Mouse (Mus musculus): ENCODE results near the gene Parg.
"Not testable (repeated sequence)": the region's sequence is repeated elsewhere in the genome, so short reads cannot be mapped to it uniquely, and the experiment has no call there.

Parg gene

DNA sequence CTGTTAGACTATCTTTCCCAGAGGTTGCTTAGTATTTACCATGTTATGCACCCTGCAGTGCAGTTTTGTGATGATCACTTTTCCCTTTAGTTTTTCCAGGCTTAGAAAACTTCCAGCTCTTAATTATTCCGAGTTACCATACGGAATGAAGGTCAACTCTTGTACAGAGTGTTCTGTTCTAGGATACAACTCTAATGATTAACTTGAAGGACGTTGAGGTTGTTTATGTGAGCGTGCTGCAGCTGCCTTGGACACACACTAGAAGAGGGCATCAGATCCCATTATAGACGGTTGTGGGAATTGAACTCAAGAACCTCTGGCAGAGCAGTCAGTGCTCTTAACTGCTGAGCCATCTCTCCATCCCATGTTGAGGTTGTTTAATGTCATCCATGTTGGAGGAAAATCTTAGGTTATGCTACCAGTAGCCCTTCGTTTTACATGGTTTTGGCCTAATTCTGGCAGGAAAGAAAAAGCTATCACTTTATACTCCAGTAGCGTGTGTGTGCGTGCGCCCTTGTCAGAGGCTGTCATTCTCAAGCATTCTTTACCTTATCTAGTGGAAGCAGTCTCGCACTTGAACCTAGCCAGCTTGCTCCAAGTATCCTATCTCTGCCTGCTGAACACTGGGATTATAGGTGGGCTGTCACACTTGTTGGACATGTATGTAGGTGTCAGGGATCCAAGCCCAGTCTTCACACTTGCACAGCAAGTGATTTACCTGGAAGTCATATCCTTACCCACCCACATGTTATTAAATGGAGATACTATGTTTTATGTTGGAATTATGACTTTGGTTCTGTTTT is 22.2 kb upstream of the Parg start:
- DNase-seq: no peak

DNA sequence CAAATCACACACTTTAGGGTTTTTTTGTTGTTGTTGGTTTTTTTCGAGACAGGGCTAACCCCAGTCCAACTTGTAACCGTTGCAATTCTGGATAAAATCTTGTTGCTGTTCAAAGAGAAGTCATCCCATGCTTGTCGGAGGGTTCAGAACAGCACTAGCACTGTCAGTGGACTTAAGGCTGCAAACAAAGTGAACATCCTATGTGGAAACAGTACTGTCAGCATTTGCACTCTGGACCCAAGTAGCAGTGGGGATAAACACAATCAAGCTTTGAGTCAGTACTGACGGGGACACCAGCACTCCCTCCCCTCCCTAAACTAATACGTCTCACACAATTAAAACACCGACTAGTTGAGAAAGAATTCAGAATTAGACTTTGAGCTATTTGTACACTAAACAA is 20.9 kb upstream of the Parg start:
- no peak for DNase-seq

DNA sequence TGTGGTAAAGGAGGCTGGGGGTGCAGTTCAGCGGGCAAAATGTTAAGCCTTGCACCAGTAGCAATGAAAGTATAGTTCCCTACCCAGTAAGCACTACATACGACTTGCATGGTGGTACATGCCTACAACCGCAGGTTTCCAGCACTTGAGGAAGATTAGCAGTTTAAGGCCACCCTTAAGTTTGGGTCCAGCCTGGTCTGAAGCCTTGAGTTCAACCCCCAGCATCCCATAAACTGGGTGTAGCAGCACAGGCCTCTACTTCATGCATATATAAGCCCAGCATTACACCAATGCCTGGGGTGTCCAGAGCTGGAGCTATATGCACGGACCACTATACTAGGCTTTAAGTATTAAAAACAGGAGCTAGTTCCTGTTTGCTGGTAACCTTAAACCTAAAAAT is 17.9 kb upstream of the Parg start:
- DNase-seq: no peak

DNA sequence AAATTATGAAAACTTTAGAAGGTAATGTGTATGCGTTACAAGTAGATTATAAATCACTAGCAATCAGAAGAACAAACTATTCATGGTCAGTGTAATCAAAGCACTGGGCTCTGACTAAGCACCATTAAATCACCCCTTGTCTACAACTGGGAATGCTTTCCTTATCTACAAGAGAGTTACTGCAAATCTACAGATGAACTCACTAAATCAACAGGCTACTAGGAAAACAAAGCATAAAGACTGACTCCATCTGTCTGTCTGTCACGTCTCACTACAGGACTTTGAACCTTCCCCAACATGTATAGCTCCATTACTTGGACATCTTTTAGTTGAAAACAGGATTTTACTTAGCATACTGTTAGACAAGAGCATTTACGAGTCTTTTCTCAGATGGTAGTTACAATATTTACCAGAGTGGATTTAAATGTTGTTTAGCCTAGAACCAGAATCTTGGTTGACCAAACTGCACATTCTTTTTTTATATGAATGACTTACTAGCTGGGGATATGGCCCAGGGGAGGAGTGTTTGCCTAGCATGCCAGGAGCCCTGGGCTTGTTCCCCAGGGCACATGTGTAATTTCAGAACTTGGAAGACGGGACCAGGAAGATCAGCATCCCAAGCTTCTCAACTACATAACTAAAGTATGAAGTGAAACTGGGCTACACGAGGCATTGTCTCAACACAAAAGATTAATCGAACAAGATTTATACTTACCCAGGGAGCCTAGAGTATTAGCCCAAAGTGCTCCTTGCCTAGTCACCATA is 10.9 kb upstream of the Parg start:
- no peak for DNase-seq

DNA sequence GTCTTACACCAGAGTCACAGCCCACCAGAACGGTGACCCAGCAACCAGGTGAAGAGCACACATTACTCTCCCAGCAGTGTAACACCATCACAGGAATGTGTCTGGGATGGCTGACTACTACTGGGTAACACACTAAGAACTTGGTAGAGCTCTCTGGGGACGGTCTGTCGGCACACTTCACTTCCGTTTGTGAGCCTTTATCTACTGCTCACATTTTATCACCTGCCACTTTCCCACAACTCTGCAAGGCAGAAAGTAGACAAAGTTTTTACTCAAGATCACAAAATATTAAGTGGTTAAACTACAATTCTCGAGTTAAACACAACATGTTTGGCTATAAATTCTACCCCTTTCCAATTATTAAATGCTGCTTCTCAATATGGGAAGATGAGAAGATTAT is 9.8 kb upstream of the Parg start:
- DNase-seq: no peak

DNA sequence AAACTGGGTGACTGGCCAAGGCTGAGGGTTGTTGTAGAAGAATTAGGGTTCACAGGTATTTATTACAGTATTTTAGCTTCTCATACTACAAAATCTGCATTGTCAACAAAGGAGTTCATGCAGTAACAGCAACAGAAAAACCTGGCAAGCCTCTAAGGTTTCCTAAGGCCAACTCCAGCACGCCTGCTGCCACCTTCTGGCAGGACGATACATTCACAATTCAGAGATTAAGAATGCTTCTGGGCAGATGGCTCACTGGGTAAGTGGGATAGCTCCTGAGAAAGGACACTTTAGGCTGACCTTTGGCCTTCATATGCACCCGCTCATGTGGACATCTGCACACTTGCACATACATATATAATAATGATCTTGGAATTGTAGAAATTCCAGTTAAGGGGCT is 9.3 kb upstream of the Parg start:
- peak; percentile 22 for DNase-seq

DNA sequence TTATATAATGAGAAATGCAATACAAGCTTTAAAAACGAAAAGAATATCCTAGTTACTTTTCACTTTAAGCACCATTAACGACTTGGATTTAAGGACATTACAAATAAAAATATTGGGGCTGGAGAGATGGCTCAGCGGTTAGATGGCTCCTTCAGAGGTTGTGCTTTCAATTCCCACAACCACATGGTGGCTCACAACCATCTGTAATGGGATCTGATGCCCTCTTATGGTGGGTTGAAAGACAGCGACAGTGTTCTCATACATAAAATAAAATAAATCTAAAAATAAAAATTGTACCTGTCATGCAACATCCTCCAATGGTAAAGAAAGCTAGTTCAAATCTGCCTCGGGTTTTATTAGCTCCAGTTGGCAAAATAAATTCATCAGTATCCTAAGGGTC is 8.2 kb upstream of the Parg start:
- DNase-seq: not testable (repeated sequence)

DNA sequence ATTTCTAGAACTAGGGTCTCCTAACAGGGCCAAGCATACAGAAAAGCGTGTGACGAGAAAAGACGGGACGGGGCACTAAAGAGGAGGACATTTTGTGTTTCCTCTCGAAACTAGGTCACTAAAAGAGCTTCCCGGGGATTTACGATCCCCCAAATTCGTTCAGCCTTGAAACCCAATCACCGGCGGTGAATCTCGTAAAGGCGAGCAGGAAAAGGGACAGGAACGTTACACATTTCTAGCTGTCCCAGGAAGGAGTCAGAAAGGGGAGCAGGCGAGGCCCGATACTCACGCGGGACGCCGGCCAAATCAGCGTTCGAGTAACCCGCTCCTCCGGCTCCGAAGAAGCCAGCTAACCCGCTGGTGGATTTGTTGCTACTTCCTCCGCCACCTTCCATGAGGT is 395 bp upstream of the Parg start:
- DNase-seq: no peak

DNA sequence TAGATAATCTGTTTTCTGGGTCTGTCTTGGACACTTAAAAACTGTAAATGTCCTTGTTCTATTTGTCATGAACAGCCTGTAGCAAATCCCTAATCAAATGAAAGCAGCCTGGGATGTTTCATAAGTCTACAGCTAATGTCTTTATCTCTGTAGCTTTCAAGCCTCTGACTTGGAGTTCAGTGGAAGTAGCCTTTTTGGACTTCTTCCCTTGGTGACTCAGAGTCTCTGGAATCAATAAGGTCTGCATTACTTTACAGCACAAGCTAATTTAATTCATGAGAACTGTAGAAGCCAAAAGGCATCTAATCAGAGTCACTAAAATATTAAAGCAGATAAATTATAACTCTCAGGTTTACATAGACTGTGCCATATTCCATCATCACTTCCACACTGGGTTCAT is 24.9 kb downstream of the Parg start:
- no peak for DNase-seq

DNA sequence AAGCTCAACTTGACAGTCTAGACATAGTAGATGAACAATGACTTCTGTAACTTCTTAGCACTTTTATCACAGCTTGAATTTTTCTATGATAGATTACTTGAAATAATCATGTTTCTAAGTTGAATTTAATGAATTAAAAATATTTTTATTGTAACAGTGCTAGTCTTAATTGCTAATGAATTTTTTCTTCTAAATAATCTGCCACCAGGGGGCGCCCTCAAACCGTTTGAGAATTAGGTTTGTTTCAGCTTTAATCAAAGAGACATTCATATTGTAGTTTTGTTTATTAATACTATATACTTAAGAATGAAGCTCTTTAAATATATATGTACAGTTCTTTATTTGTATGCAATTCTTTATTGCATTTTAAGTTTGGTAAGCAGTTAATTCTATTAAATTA is 27.2 kb downstream of the Parg start:
- peak; percentile 66 for DNase-seq

DNA sequence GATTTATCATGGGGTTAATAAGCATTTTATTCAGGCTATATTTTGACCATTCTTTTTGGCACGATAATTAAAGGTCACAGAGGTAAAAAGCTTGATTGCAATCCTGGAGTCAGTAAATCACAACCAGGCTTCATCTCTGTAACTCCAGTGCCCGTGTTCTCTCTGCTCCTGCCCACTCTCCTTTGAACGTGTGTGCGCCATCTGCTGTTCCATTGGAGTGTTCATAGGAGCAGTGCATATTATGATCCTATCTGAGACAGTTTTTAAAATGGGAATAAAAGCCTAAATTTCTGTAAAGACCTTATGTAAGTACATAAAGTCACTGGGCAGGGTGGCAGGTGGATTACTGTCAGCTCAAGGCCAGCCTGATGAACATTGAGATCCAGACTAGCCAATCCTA is 40.7 kb downstream of the Parg start:
- peak; percentile 14 for DNase-seq

DNA sequence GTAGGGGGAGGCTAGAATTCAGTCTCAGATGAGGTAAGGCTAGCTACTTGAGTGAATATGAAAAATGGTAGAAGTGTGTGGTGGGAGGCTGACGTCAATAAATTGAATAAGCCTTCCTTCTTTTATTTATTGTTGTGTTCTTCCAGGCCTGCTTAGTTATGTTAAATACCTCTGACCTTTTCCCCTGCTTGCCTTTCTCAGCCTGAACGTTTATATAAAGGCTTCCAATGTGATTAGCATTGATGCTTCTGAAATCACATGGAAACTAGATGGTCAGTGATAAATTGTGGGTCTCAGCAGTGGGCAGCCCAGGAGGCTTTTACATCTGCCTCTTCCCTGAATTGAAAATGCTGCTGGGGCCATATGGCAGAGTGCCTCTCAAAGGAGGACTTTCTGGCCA is 44.3 kb downstream of the Parg start:
- no peak for DNase-seq

DNA sequence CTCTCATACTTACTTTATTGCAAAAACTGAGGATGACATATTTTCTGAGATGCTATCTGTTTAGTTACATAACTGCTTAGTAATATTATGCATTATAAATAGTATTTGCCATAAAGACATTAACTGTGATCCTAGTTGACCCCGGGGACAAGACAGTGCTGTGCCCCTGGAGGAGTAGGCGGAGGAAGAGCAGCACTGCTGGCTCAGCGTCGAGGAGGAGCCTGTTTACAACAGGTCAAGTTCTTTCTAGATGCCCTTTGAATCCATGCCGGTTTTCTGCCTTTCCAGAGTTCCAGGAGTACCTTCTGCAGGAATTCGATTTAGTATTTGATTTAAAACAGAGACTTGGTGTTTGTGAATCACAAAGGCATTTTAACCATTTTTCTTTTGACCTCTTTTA is 47.9 kb downstream of the Parg start:
- no peak for DNase-seq

DNA sequence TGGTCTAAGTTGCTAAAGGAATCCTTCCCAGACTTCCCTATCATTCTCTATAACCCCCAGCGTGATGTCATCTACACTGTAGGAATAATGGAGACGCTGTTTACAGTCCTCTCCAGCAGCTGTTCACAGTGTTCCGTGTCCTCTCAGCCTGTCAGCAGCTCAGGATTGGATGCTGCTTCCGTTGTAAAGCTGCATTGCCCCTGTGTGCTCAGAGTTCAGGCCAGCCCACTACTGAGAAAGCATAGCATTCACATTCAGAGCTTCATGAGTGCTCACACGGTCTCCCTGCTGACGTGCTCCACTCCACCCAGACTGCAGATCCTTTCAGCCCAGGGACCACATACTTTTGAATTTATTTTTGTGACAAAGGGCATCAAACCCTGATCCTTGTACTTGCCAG is 59.1 kb downstream of the Parg start:
- DNase-seq: no peak

DNA sequence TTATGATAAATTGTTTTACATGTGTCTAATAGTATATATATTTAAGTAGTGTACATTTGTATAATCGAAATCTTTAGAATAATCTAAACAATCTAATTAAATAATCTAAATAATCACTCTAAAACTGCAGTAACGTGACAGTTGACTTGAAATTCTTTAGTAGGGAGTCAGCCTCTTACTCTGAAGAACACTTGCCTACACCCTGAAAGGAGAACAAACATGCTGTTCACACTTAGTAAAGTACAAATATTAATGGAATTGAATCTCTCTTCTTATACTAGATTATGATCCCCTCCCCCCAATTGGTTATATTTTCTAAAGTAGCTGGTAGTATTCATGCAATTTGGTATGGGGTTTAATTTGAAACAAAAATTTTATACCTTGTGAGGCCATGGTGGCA is 60.0 kb downstream of the Parg start:
- no peak for DNase-seq

DNA sequence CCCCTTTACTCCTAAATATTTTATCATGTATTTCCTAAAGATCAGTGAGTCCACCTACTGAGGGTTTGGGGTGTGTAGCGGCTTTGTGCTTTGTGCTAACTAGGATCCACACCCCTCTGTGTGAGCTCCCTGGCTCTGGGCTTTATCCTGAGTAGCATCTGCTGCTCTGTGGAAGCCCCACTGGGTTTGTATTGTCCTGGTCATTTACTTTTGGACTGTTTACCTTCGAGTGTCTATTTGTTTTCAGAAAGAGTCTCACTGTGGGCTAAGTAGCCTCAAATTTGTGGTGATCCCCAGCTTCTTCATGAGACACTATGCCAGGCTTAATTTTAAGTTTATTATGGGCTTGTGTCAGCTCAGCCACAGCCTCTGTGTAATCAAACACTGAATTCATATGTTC is 67.2 kb downstream of the Parg start:
- DNase-seq: no peak

DNA sequence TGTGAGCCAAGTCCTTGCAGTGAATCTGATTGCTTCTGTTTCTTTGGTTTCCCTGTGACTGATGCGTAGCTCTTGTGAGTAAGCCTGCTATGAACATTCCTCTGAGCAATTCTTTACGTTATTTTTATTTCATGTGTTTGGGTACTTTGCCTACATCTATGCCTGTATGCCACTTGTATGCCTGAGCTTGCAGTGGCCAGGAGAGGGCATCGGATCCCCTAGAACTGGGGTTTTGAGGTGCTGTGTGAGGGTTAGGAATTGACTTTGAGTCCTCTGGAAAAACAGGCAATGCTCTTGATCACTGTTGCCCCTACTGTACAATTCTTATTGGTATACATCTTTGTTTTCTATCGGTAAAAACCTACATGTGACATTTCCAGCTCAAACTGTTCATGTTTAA is 67.8 kb downstream of the Parg start:
- no peak for DNase-seq

DNA sequence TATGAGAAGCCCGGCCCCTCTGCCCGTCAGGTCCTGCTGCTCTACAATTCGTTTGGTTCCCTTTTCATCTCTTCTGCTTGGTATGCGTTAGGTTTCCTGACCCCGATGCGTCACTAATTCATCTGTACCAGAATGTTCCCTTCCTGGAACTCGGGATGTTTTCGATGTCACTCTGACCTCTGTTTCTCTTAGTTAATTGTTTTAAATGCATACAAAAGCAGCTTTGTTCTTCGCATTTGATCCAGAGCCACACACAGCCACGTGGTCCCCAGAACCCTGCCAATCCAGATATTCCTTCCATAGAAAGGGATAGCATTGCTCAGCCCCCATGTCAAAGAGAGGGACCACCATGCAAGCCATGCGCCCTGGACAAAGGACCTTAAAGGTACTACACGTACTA is 99.9 kb downstream of the Parg start:
- no peak for DNase-seq

DNA sequence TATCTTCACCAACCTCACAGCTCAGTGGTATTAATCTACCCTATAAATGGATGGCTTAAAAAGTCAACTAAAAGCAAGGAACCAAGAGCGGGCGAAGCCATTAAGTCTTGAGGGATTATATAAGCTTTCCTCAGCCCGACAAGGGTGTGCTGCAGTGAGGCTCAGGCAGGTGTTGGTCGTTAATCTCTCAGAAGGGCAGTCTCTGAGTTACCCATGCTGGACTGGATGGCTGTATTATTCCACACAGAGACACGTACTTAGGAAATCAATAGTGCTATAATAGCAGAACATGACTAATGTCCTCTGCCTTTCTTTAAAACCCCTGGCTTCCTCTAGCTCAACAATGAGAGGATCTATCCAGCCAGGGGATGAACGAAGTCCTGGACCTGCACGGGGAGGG is 100.7 kb downstream of the Parg start:
- no peak for DNase-seq

DNA sequence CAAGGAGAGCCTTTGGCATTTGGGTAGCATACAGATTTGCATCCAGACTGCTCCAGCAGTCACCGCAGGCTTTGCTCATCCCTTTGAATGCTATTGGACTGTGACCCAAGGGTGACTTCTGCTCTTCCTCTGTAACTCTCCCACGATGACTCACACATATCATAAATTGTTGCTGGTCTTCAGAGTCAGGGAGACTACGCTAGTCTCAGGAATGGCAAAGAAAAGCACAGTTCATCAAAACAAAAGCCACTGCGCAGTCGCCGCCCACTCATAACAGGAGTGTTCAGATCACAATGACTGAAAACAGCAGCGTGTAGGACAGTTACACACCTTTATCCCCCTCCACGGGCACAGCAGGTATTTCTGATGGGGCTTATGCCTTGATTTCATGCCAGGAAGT is 103.2 kb downstream of the Parg start:
- DNase-seq: no peak

DNA sequence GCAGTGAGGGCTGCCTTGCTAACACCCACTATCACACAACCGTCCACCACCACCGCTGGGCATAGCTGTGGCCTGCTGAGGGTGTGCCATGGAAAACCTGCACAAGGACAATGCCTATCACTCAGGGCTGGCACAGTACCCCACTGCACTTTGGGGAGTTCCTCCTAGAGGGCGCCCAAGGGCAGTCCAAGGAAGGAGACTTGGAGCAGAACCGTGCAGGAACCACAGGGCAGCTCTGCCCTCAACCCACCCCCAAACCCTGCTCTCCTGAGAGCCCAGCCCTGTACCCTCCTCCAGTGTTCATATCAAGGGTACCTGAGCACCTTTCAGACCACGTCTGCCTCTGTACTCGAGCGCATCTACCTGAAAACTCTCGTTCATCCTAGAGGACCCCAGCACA is 108.1 kb downstream of the Parg start:
- peak; percentile 69 for DNase-seq

DNA sequence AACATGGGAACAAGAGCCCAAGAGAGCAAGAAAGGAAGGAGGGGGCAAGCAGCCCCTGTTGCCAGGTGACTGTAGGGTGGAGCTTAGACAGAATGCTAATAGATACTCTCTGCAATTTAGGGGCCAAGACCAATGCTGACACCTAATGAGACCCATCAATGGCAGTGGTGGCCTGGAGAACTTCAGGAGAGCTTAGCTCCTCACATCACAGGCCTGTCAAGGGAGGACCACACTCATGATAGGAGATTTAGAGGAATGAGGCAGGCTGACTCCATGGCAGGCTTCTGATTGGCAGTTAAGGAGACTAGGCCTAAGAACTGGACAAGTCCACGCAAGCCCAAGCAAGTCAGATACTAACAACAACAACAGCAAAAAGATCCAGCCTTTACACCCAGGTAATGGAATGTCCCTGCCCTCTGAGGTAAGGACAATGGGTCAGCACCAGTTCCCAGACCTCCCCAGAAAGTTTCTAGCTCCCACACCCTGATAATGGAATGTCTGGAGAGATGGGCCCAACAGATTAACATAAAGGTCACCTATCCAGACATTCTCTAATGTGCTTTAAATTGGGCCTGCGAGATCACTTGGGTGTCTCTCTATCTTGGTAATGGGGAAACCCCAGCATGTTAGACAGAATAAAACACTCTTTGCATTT is 109.8 kb downstream of the Parg start:
- no peak for DNase-seq

DNA sequence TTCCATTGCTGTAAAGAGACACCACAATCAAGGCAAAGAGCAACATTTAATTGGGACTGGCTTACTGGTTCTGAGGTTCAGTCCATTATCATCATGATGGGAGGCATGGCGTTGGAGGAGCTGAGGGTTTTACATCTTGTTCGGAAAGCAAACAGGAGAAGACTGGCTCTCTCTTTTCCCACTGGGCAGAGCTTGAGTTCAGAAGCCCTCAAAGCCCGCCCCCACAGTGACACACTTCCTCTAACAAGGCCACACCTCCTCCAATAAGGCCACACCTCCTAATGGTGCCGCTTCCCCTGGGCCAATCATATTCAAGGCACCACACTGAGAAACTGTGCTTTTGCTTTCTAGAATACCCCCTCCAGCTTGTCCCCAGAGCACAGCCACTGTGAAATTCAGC is 116.1 kb downstream of the Parg start:
- no peak for DNase-seq

Data from right cerebral cortex, postnatal 14 days (tissue).